Mouse (Mus musculus) heart, adult 11 months (tissue): ENCODE measurements around the gene Minos1.

Source experiments
- DNase-seq: peaks from one replicate; pipeline ENCODE4 v3.0.0; 2022

Gene Minos1

GRCm38 (mm10) chr4:139057291-139057690 lies 73.6 kb downstream of the Minos1 start:
- no peak for DNase-seq

- DNase-seq: no peak
Measured at GRCm38 (mm10) chr4:139055744-139056143, 75.2 kb downstream of the Minos1 start.

- no peak for DNase-seq
Measured at GRCm38 (mm10) chr4:139055336-139055735, 75.6 kb downstream of the Minos1 start.

GRCm38 (mm10) chr4:139054300-139054923 lies 76.5 kb downstream of the Minos1 start:
- no peak for DNase-seq

GRCm38 (mm10) chr4:139053391-139053790 lies 77.5 kb downstream of the Minos1 start:
- DNase-seq: no peak

GRCm38 (mm10) chr4:139052796-139053195 lies 78.1 kb downstream of the Minos1 start:
- no peak for DNase-seq
